Mouse (Mus musculus) frontal cortex, adult (tissue): Measurements from ENCODE around the gene Lmna.

Experiments
- ATAC-seq: cut with Nextera tagmentation; 2 replicates; pipeline ENCODE4 v1.9.2; 2017; ENCODE audit warnings: mild to moderate bottlenecking, moderate library complexity, mixed read lengths; ENCODE audit not compliant: low TSS enrichment

The Lmna gene

GRCm38 (mm10) chr3:88539397-88539796 is 29.6 kb upstream of the Lmna start:
- ATAC-seq = no peak

GRCm38 (mm10) chr3:88538271-88539145 is 28.8 kb upstream of the Lmna start:
- ATAC-seq = no peak

GRCm38 (mm10) chr3:88537146-88537545 is 27.4 kb upstream of the Lmna start:
- no peak for ATAC-seq

GRCm38 (mm10) chr3:88536103-88536930 is 26.6 kb upstream of the Lmna start:
- peak; percentile 68 for ATAC-seq

- ATAC-seq = no peak
Observed at GRCm38 (mm10) chr3:88535527-88535926, 25.8 kb upstream of the Lmna start.

GRCm38 (mm10) chr3:88535005-88535404 is 25.2 kb upstream of the Lmna start:
- ATAC-seq = no peak

GRCm38 (mm10) chr3:88533706-88534105 is 23.9 kb upstream of the Lmna start:
- ATAC-seq = no peak

GRCm38 (mm10) chr3:88532689-88533511 is 23.1 kb upstream of the Lmna start:
- no peak for ATAC-seq

GRCm38 (mm10) chr3:88532299-88532674 is 22.5 kb upstream of the Lmna start, which contains the start of gene Mex3a:
Gene Mex3a (plus strand): TSS chr3:88532395.
- no peak for ATAC-seq

GRCm38 (mm10) chr3:88531348-88532298 is 21.9 kb upstream of the Lmna start:
- ATAC-seq = peak; percentile 51

GRCm38 (mm10) chr3:88530082-88530864 is 20.5 kb upstream of the Lmna start:
- no peak for ATAC-seq

GRCm38 (mm10) chr3:88529204-88530000 is 19.6 kb upstream of the Lmna start:
- ATAC-seq = no peak

- no peak for ATAC-seq
Observed at GRCm38 (mm10) chr3:88528646-88529045, 18.9 kb upstream of the Lmna start.

GRCm38 (mm10) chr3:88527565-88527964 is 17.8 kb upstream of the Lmna start:
- no peak for ATAC-seq

- peak; percentile 85 for ATAC-seq
Observed at GRCm38 (mm10) chr3:88526157-88527131, 16.7 kb upstream of the Lmna start.

- no peak for ATAC-seq
Observed at GRCm38 (mm10) chr3:88525021-88525420, 15.3 kb upstream of the Lmna start.

- ATAC-seq = no peak
Observed at GRCm38 (mm10) chr3:88523027-88523426, 13.3 kb upstream of the Lmna start.

- peak; percentile 60 for ATAC-seq
Observed at GRCm38 (mm10) chr3:88521803-88522331, 12.1 kb upstream of the Lmna start.
